Mouse (Mus musculus): ENCODE data around the gene Olfr364-ps1. TPM values are rescaled to one million over a fixed set of nuclear protein-coding genes. Genes with fewer than 3 reads are reported as not detected.

The Olfr364-ps1 gene
- not detected in 2 replicates for polyA plus RNA-seq (2016; fragmentation: Nextera tagmentation; extraction: Ambion mirVana)

GRCm38 (mm10) chr2:37139022-37139421, at the start of gene Olfr364-ps1:
TSS of gene Olfr364-ps1 (plus strand) at chr2:37139322.
- Histone ChIP-seq H3K4me3 (no peak within 1 kb of the TSS), H3K27me3 (no peaks in the 10 kb centered on the region), H3K36me3 (no peaks in the 10 kb centered on the region)

GRCm38 (mm10) chr2:37117810-37118209, 21.3 kb upstream of the Olfr364-ps1 start, which contains the start of gene Olfr362:
TSS of gene Olfr362 (minus strand) at chr2:37117910.
- WGBS = 96% methylated on average over 1 of the region's 1 CpGs
- H3K4me3 ChIP-seq = no peak within 1 kb of the TSS
- H3K27me3 ChIP-seq = no peaks in the 10 kb centered on the region
- no peak within 1 kb of the TSS for H3K27ac ChIP-seq (replicated peaks)
- H3K9me3 ChIP-seq = peaks cover 8% of the 10 kb centered on the region; the same call in 1 of the 2 replicates
- H3K36me3 ChIP-seq = no peaks in the 10 kb centered on the region
- no peak within 1 kb of the TSS for H3K4me2 ChIP-seq (replicated peaks)
- no peak for ATAC-seq (ENCODE audit: low FRiP score, low read depth)
- no peaks in the 10 kb centered on the region for H3K4me1 ChIP-seq
- H3K9ac ChIP-seq (replicated peaks) = no peak within 1 kb of the TSS

More at GRCm38 (mm10) chr2:37139022-37139421, at the start of gene Olfr364-ps1:
- Histone ChIP-seq H3K4me1 (no peaks in the 10 kb centered on the region), H3K9ac (replicated peaks) (no peak within 1 kb of the TSS), H3K9me3 (peaks cover 17% of the 10 kb centered on the region), H3K27ac (replicated peaks) (no peak within 1 kb of the TSS), H3K4me2 (replicated peaks) (no peak within 1 kb of the TSS)
- WGBS = 84% methylated on average over 3 of the region's 3 CpGs
- ATAC-seq (ENCODE audit: low FRiP score, low read depth) = no peak

- Histone ChIP-seq H3K27me3 (no peaks in the 10 kb centered on the region), H3K36me3 (no peaks in the 10 kb centered on the region), H3K9ac (replicated peaks) (no peak within 1 kb of the TSS), H3K4me1 (no peaks in the 10 kb centered on the region), H3K4me3 (no peak within 1 kb of the TSS), H3K4me2 (replicated peaks) (no peak within 1 kb of the TSS), H3K27ac (replicated peaks) (no peak within 1 kb of the TSS), H3K9me3 (peaks cover 15% of the 10 kb centered on the region)
- 73% methylated on average over 3 of the region's 3 CpGs for WGBS
- no peak for ATAC-seq (ENCODE audit: low FRiP score, low read depth)
Measured at GRCm38 (mm10) chr2:37187898-37188297, 48.8 kb downstream of the Olfr364-ps1 start, which contains the start of gene Olfr365. TSS of gene Olfr365 (plus strand) at chr2:37188198.

Other genes with a start within 250 kb of the Olfr364-ps1 start
- not detected in 2 replicates for gene Olfr353, start 246.4 kb upstream of the Olfr364-ps1 start, polyA plus RNA-seq (2016; fragmentation: Nextera tagmentation; extraction: Ambion mirVana)
- not detected in 2 replicates for gene Olfr354, start 233.6 kb upstream of the Olfr364-ps1 start, polyA plus RNA-seq (2016; fragmentation: Nextera tagmentation; extraction: Ambion mirVana)
- not detected in 2 replicates for gene Olfr355, start 210.4 kb upstream of the Olfr364-ps1 start, polyA plus RNA-seq (2016; fragmentation: Nextera tagmentation; extraction: Ambion mirVana)
- not detected in 2 replicates for gene Olfr356, start 202.2 kb upstream of the Olfr364-ps1 start, polyA plus RNA-seq (2016; fragmentation: Nextera tagmentation; extraction: Ambion mirVana)
- gene Olfr357, start 145.5 kb upstream of the Olfr364-ps1 start, polyA plus RNA-seq (2016; fragmentation: Nextera tagmentation; extraction: Ambion mirVana) = not detected in 2 replicates
- not detected in 2 replicates for gene Olfr358, start 130.0 kb upstream of the Olfr364-ps1 start, polyA plus RNA-seq (2016; fragmentation: Nextera tagmentation; extraction: Ambion mirVana)
- gene Olfr360, start 73.6 kb upstream of the Olfr364-ps1 start, polyA plus RNA-seq (2016; fragmentation: Nextera tagmentation; extraction: Ambion mirVana) = not detected in 2 replicates
- gene Olfr361, start 50.0 kb upstream of the Olfr364-ps1 start, polyA plus RNA-seq (2016; fragmentation: Nextera tagmentation; extraction: Ambion mirVana) = not detected in 2 replicates
- not detected in 2 replicates for gene Olfr362, start 21.4 kb upstream of the Olfr364-ps1 start, polyA plus RNA-seq (2016; fragmentation: Nextera tagmentation; extraction: Ambion mirVana)
- gene Olfr365, start 48.9 kb downstream of the Olfr364-ps1 start, polyA plus RNA-seq (2016; fragmentation: Nextera tagmentation; extraction: Ambion mirVana) = not detected in 2 replicates
- gene Olfr366, start 72.3 kb downstream of the Olfr364-ps1 start, polyA plus RNA-seq (2016; fragmentation: Nextera tagmentation; extraction: Ambion mirVana) = not detected in 2 replicates
- not detected in 2 replicates for gene Olfr368, start 187.2 kb downstream of the Olfr364-ps1 start, polyA plus RNA-seq (2016; fragmentation: Nextera tagmentation; extraction: Ambion mirVana)
- 76.7 and 78.1 TPM in 2 replicates for gene Pdcl, start 220.0 kb downstream of the Olfr364-ps1 start, polyA plus RNA-seq (2016; fragmentation: Nextera tagmentation; extraction: Ambion mirVana)